Mouse (Mus musculus) gastrocnemius, adult 18-20 months (tissue): ENCODE results near the gene Map2k5. TPM values are rescaled to one million over a fixed set of nuclear protein-coding genes. Genes with fewer than 3 reads are reported as not detected.

Experiments used
- DNase-seq: peaks from one replicate; pipeline ENCODE4 v3.0.0; 2021; ENCODE audit warnings: low spot score
- total RNA-seq, 2 experiments: library from RNA; stranded (reverse); gene quantifications; 2 replicates each; pipeline ENCODE4 v1.2.3; 2021

The Map2k5 gene
- total RNA-seq, 2 experiments from 2014 or later, result 14.1 to 15.5 TPM

DNA sequence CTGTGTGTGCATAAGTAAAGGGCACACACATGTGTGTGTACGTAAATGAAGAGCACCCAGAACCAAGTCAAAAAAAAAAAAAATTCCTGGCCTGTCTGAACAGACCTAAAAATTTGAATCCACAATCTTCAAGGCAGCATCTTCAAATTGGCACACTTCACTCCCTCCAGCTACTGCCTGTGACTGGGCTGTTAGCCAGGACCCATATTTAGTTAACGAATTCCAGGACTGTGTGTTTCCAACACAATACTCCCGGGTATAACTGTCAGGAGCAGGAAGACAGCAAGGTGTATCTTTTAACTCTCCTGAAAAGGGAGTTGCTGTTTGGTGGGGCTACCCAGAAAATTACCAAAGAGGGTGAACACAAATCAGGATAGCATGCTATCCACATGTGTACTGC lies 118.9 kb downstream of the Map2k5 start:
- DNase-seq, result no peak

DNA sequence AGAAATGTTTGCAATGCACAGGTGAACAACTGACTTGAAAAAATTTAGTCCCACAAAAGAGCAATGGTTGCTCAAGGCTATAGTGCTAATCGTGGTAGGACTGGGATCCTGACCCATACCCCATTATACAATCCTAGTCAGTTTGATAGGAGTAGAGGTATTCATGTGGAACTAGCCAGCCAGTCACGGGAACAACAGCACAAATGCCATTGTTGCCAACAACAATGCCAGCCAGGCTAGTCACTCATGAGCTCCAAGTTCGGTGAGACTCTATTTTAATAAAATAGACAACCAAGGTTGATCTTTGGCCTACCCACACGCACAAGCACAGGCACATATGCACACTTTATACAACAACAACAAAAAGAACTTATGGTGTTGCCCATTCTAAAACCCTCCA lies 120.0 kb downstream of the Map2k5 start:
- DNase-seq, result no peak

- DNase-seq, result no peak
Measured at GRCm38 (mm10) chr9:63250841-63251626, 126.7 kb downstream of the Map2k5 start.

DNA sequence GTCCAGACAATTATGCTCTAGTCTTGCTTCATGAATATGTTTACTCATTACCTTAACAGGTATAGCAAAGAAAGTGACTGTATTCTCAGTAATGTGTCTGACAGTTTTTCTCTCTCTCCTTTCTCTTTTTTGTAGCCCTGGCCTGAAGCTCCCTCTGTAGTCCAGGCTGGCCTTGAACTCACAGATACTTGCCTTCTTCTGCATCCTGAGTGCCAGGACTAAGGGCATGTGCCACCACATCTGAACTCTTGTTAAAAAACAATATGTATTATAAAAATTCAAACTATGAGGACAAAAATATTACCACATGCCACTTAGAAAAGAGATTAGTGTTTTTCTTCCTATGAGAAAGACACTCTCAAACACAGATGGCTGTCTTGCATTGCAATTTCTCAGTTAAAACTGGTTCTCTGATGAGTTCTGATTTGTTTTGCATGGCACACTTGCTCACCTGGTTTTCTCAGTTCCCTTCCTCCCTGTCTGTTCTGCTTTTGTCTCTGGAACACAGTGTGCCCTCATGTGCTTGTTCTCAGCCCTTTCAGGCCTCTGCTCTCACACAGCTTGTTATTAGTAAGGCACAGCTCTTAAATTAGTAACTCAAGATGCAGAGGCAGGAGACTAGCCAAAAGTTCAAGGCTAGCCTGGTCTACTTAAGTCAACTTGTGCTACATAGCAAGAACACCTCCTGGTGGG lies 129.5 kb downstream of the Map2k5 start:
- DNase-seq, result no peak

GRCm38 (mm10) chr9:63246568-63247169 lies 131.0 kb downstream of the Map2k5 start:
- DNase-seq, result no peak

DNA sequence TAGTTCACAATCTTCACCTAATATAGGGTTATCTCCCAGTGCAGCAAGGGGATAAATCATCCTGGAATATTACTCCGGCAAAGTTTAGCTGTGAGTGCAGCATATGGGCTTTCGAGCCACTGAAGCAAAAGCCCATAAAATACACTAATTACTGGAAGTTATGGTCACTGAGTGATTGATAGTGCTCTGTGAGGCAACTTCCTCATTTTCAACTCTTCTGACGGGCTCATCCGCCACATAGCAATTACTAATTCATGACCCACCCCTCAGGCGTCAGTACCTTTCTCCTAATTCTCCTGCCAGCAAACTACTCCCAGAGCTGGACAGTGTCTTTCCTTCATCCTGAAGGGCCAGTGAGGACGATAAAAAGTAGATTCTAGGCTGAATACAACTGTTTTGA lies 135.7 kb downstream of the Map2k5 start:
- no peak for DNase-seq

GRCm38 (mm10) chr9:63241241-63241640 lies 136.5 kb downstream of the Map2k5 start:
- DNase-seq, result no peak

DNA sequence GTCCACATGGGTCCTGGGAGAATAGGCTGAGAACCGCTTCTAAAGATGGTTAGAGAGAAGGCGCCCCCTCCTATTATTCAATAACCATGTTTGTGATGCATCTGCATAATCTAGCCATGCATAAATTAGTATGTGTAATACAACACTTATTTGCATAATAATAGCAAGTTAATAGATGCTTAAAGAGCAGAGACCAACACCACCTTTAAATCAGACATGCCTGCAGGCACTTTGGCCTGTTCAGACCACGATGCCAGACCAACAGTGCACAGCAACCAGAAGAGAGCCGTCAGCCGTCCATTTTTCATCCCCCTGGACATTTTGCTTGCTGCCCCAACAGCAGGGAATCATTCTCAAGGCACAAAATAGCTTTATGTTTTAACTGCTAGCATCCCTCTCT lies 143.3 kb downstream of the Map2k5 start:
- DNase-seq, result no peak

DNA sequence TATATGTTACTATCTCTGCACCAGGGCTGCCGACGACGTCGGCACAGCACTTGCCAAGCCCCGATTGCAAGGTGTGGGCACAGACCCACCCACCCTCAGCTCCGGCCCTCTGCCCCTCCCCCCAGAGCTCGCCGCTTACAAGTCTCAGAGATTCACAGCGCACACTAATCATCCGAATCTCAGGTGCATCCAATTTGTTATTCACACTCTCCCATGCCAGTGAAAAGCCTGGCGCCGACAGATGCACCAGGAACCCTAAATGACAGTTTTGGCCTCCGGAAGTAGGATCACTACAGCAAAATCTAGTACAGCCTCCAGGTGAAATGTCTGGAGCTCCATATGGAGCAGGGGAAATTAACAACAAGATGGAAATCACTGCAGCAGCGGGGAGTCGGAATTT lies 147.4 kb downstream of the Map2k5 start:
- DNase-seq, result no peak

GRCm38 (mm10) chr9:63229124-63229523 lies 148.6 kb downstream of the Map2k5 start:
- DNase-seq, result no peak

- DNase-seq, result no peak
Measured at GRCm38 (mm10) chr9:63222161-63222560, 155.5 kb downstream of the Map2k5 start.

- DNase-seq, result no peak
Measured at GRCm38 (mm10) chr9:63219851-63220250, 157.9 kb downstream of the Map2k5 start.

DNA sequence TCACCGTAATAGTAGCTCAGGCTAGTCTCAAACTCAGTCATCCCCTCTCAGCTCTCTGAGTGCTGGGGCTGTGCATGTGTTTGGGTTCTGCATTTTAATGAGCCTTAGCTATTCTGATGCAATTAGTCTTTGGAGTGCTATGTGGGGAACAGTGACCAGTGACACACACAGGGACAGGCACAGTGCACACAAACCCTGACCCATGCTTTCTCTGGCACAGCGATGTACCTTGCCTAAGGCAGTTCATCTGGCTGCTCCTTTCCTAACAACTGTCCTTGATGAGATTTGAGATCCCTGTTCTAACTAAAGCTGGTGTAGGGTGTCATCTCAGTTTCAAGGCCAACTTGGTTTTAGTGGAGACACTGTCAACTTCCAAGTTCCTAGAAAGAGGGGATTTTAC lies 162.7 kb downstream of the Map2k5 start:
- no peak for DNase-seq

- DNase-seq, result no peak
Measured at GRCm38 (mm10) chr9:63206769-63207276, 170.9 kb downstream of the Map2k5 start.

GRCm38 (mm10) chr9:63203461-63203860 lies 174.2 kb downstream of the Map2k5 start:
- no peak for DNase-seq

DNA sequence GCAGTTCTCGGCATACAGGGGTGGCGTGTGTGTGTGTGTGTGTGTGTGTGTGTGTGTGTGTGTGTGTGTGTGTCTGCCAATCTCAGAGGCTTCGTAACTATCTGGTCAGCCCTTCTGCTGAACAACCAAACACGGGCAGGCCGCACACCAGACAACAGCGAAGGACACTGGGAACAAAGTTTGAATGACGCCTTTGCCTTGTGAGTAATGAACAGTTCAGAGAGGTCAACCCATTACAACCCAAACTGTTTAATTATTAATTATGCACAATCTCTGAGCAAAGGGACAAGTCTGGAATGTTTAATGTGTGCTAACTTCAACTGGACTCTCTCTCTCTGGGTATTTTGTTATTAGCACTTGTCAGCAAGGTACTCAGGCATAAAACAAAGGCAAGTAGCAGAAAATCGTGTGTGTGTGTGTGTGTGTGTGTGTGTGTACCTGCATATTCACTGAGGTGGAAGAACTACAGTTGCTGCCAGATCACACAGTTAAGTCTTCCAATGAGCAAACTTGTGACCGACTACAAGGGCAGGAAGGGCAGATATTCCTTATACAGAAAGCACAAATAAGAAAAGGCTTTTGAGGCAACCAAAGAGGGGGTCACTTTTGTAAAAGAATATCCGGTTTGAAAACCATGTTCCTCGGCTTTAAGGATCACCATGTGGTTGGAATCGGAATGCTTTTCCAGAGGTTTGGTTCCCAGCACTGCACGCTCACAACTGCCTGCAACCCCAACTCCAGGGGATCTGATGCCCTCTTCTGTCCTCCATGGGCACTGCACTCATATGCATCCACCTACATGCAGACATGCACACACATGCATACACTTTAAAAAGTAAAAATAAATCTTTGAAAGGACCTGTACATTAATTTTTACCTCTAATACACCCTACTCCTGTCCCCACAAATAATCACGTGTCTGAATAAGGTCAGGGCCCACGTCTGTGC lies 176.1 kb downstream of the Map2k5 start:
- DNase-seq, result no peak

DNA sequence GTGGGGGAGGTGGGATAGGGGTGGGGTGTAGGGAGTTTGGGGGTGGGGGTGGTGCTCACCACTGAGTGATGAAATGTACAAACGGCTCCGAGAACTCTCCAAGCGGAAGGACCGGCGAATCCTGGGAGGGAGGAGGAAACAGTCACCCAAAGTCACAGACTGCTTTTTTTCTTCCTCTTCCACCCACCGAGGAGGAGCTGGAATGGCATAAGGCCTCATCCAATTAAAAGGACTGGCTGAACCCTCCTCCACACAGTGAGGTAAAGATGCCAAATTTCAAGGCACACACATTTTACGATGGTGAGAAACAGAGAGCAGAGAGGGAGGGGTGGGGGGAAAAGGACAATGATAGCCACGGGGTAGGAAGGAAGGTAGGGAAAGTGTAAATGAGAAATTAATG lies 180.4 kb downstream of the Map2k5 start:
- DNase-seq, result no peak

DNA sequence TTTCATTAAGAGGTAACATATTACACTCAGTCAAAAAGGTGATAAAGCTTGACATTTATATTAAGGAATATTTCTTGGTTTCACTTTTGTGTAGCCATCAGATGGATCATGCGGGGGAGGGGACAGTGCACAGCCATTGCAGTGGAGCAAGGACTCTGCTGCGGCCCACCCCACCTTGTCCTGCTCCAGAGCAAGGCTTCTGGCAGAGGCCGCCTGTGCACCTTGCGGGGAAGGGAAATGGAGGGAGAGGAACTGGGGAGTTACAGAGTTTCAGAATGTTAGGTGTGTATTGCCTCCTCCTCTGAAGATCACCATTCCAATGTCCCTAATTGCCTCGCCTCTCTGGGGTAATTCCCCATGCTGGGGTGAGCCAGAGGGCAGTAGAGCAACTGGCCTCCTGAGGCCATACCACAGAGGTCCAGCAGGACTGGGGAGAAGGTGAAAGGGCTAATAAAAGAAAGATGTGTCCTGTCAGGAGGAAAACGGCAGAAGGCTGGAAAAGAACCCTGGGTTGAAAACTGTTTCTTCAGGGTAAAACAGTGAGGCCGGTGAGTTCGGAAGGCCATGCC lies 181.5 kb downstream of the Map2k5 start:
- no peak for DNase-seq

GRCm38 (mm10) chr9:63195523-63195922 lies 182.2 kb downstream of the Map2k5 start:
- no peak for DNase-seq

DNA sequence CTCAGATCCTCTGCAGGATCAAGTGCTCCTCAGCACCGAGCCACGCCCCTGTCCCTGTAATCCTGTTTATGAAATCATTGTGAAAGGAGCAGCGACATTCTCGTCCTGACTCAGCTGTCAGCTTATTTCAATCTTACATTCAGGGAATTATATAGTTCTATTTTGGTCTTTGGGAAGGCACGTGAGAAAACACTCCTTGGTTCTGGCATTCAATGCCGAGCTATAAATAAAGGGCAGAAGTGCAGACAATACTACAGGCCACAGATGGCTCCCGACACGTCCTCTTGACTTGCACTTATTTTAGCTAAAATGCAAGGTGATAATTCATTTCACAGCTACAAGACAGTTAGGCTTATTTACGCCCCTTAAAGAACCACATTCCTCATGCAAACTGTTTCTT lies 182.9 kb downstream of the Map2k5 start:
- no peak for DNase-seq

DNA sequence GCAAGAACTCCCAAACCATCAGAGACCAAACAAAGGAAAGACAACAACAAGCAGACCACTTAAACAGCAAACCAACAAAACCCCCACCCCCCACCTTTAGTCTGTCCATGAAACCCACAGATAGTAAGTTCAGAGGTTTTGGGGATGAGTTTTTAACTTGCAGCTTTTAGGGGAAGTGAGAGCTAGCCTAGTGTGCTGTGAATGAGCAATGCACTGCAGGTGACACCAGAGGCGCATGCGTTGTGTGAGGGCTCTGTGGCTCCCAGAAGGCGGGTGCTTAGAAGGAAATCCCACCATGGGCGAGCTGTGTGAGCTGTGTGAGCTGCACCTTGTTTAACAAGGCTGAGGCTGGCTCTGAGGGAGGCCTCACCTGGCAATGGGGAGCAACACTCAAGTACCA lies 184.9 kb downstream of the Map2k5 start:
- DNase-seq, result no peak
